Mouse (Mus musculus) left cerebral cortex, adult 11 months (tissue): ENCODE results near the gene Gpatch4.

Experiments used
- DNase-seq: peaks from one replicate; pipeline ENCODE4 v3.0.0; 2022; ENCODE audit warnings: low spot score

The Gpatch4 gene

GRCm38 (mm10) chr3:88042661-88043421 is at the start of gene Gpatch4:
Gene Gpatch4 (plus strand): TSS chr3:88043108.
- DNase-seq: peak; percentile 93

DNA sequence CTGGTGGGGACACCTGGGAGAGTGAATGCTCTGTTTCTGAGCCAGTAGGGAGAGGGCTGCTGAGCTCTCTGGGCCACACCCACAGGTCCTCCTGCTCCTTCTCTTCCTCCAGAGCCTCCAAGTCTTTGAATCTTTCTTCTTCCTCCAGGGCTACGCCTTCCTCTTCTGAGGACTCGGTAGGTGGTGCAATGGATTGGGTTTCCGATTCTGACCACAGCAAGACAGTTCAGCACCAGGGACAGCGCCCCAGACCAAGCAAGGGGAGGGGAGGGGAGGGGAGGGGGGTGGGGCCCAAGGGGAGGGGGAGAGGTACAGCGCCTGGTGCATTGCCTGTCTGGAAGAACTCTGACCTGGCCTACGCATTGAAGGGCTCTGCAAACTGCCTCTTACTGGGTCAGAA is 49.5 kb upstream of the Gpatch4 start:
- no peak for DNase-seq

DNA sequence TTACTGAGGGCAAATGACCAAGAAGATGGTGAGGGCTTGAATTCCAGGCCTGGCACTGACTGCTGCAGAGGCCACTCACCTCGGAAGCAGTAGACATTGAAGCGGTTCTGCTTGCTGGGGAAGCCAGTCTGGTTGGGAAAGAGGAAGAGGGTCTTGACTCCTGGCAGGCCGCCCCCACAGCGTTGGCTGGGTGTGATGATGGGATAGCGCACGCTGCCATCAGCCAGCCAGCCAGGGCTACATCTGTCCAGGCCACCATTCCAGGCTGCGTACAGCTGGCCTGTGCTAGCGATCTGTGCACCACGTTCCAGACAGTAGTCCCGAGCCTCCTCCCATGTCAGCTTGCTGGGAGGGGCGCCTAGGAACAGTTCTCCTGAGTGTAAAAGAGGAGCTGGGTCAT is 47.6 kb upstream of the Gpatch4 start:
- DNase-seq: no peak

GRCm38 (mm10) chr3:87996401-87996800 is 46.5 kb upstream of the Gpatch4 start:
- DNase-seq: no peak

GRCm38 (mm10) chr3:87996971-87997614 is 45.8 kb upstream of the Gpatch4 start:
- DNase-seq: no peak

DNA sequence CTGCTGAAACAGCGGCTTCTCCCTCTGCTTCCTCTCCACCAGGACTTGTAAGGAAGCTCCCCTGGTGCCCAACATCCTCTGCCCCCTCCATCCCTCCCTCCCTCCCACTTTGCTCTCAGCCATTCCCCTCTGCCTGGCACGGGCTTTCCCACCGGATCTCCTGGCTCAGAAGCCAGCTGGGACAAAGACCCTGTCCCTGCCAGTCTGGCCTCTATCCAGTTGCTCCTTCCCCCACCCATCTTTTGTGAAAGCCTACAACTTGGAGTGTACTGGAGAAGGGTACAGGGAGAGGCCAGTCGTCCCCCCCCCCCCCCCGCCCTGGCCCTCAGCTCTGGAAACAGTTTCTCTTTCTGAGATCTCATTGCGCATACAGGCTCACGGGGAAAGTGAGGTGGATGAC is 44.2 kb upstream of the Gpatch4 start:
- no peak for DNase-seq

DNA sequence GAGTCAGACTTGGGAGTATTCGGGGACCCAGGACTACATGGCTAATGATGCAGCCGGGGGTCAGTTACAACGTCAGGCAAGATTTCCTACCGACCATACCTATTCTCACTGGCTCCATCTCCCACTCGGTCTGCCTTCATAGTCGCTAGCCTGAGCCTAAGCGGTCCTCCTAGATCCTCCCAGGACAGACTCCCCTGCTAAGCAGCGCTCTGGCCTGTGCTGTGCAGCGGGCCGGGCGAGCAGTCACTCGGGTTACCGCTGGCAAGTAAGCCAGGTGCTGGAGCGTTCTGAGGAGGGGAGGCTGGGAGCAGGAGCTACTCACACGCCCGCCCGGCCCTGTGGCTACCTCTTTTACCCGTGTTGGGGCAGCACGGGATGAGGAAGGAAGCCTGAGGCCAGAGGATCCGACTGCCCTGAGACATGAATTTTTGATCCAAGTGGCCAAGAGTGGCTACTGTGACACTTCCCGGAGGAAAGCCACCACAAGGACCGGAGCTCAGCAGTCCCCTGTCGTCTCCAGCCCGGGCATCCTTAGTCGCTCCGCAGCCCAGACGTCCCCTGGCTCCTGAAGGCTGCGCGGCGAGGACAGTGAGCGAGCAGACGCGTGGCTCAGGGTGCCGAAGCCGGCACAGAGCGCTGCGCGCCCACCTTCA is 43.5 kb upstream of the Gpatch4 start:
- DNase-seq: no peak

DNA sequence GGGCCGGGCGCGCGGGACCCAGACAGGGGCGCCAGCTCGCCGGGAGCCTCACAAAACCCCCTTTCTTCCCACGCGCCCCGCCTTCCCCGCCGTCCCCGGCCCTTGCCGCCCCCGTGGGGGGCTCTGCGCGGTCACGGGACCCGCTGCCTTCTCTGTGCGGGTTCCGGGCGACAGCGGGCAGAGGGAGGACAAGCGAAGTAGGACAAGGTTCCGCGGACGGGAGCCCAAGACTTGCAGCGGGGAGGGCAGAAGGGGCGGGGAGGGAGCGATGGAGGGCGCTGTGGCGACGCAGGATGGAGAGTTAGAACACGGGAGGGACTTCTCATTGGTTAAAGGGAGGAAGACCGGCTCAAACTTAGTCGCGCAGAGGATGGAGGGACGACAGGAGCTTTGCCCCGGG is 42.7 kb upstream of the Gpatch4 start, which contains the start of gene Bcan:
Gene Bcan (minus strand): TSS at position 50 of the 400 bp plus-strand sequence.
- DNase-seq: no peak

GRCm38 (mm10) chr3:88000816-88001595 is 41.9 kb upstream of the Gpatch4 start:
- no peak for DNase-seq

- DNase-seq: no peak
These were observed 40.5 kb upstream of the Gpatch4 start for GRCm38 (mm10) chr3:88002291-88002976.

- no peak for DNase-seq
These were observed 36.8 kb upstream of the Gpatch4 start for GRCm38 (mm10) chr3:88005822-88006786.

DNA sequence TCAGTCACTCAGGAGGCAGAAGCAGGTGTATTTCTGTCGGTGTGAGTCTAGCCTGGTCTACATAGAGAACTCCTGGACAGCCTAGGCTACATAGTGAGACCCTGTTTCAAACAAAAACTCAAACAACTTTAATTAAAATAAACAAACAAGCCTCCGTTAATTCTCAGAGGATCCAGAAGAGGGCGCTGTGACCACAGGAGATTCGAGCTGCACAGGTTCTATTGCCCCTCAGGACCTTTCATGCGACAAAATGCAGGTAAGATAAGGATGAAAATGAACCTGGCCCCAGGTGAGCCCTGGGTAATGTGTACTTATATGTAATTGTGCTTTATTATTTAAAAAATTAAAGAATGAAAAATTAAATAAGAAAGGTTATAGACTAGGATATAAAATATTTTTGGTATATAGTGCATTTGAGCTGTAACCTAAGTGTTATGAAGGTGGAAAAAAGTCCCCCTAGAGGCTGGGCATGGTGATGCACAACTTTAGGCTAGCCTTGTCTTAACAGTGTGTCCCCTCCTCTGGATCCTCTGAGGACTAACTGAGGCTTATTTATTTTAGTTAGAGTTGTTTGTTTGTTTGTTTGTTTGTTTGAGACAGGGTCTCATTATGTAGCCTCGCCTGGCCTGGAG is 32.2 kb upstream of the Gpatch4 start:
- DNase-seq: no peak

DNA sequence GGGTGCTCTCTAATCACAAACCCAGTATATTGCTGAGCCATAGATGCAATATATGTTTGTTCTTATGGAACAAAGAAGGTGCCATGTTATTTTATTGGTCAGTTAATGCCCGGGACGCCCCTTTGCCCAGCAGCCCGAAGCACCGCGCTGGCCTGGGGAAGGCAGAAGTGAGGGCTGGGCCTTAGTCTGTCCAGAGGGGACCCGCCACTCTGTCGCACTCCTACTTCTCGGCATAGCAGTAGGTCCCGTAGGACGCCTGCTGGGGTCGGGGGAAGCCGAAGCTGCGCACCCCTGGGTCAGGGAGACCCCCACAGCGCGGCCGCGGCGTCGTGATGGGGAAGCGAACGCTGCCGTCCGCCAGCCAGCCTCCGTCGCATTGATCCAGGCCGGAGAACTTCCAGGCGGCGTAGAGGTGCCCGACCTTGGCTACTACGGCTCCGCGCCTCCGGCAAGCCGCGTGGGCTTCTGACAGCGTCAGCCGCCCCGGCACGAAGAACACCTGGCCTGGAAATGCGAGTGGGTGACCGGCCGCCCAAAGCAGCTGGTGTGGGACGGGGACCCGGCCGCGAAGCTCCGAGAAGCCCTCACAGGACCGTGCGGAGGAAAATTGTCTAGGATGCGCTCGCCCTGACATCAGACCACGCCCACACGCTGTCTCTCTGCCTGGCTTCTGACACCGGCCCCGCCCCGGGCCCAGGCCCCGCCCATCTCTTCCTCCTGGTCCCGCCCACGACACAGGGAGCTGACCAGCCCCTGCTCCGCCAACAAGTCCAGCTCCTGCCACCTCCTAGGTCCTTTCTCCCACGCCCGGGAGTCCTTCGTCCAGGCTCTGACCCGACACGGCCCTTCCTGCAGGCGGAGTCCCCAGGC is 20.4 kb upstream of the Gpatch4 start:
- DNase-seq: peak; percentile 76

GRCm38 (mm10) chr3:88023192-88024074 is 19.5 kb upstream of the Gpatch4 start:
- DNase-seq: no peak

DNA sequence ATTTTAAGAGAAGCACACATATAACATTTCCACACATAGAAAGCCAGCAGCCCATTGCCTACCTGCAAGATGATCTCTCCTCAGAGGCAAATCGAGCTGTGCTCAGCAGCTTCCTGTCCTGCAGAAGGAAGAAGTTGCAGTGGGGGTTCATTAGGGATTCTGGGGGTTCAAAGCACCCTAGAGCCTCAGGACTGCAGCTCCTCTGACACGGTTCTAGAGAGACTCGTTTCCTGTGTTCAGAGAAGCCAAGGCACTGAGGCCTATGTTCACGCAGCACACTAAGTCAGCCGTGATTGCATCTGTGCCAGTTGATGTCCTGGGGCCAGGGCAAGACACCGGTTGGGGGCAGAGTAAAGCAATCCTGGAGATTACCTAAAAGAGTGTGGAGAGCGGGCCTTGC is 16.1 kb upstream of the Gpatch4 start:
- DNase-seq: no peak

DNA sequence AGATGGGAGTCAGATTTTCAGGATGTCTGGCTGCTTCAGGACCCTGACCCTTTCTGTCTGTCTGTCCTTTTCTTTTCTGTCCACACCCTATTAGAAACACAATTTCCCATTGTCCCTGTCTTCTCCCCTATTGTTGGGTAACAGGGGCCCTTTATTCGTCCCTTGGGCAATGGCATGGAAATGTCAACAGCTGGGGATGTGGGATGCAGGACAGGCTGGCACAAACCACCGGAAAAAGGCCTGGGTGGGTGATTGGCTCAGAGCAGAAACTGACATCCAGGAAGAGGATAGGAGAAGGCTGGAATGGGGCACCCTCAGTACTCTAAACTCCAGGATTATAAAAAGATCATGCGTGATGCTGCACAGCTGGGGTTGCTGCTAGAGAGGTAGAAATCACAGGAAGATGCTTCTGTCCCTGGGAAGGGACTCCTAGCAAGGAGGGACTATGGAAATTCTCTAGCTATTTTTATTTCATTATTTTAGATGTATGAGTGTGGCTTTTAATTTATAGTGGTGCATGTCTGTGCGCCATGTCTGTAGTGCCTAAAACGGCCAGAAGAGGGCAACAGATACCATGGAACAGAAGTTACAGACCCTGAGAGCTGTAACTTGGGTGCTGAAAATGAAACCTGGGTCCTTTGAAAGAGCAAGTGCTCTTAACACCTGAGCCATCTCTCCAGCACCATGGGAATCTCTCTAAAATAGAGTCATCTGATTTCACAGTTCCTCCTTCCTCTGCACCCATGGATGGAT is 15.3 kb upstream of the Gpatch4 start, which contains the start of gene Hapln2:
Gene Hapln2 (minus strand): TSS at position 150 of the 753 bp plus-strand sequence.
- peak; percentile 44 for DNase-seq
